Mouse (Mus musculus) layer of hippocampus, adult 11-12 months (tissue): ENCODE results near the gene Myl6.
A peak's percentile ranks its signal among the peaks of the same experiment; 100 is the strongest.

Source experiments
- DNase-seq: peaks from one replicate; pipeline ENCODE4 v3.0.0; 2022; ENCODE audit warnings: low spot score

The Myl6 gene

GRCm38 (mm10) chr10:128489785-128490184 lies 4.2 kb downstream of the Myl6 start:
- DNase-seq: no peak

GRCm38 (mm10) chr10:128489380-128489779 lies 4.6 kb downstream of the Myl6 start:
- no peak for DNase-seq

- DNase-seq: no peak
Measured at GRCm38 (mm10) chr10:128488776-128489175, 5.2 kb downstream of the Myl6 start.

- DNase-seq: no peak
Measured at GRCm38 (mm10) chr10:128487861-128488712, 5.9 kb downstream of the Myl6 start.

- no peak for DNase-seq
Measured at GRCm38 (mm10) chr10:128486370-128486769, 7.6 kb downstream of the Myl6 start.

- DNase-seq: no peak
Measured at GRCm38 (mm10) chr10:128474366-128474765, 19.6 kb downstream of the Myl6 start.

GRCm38 (mm10) chr10:128460270-128460630 lies 33.7 kb downstream of the Myl6 start:
- no peak for DNase-seq

GRCm38 (mm10) chr10:128459409-128460269 lies 34.3 kb downstream of the Myl6 start:
- DNase-seq: peak; percentile 35

- DNase-seq: peak; percentile 80
Measured at GRCm38 (mm10) chr10:128458719-128459408, 35.1 kb downstream of the Myl6 start, which contains the start of gene Smarcc2. Smarcc2 (plus strand) TSS chr10:128459248.

- DNase-seq: peak; percentile 91
Measured at GRCm38 (mm10) chr10:128458348-128458718, 35.6 kb downstream of the Myl6 start.

- no peak for DNase-seq
Measured at GRCm38 (mm10) chr10:128457676-128458075, 36.3 kb downstream of the Myl6 start.

- DNase-seq: peak; percentile 76
Measured at GRCm38 (mm10) chr10:128455280-128455679, 38.7 kb downstream of the Myl6 start.

GRCm38 (mm10) chr10:128454471-128454870 lies 39.5 kb downstream of the Myl6 start:
- DNase-seq: no peak

- no peak for DNase-seq
Measured at GRCm38 (mm10) chr10:128451014-128451413, 42.9 kb downstream of the Myl6 start.

- DNase-seq: no peak
Measured at GRCm38 (mm10) chr10:128445407-128445806, 48.5 kb downstream of the Myl6 start.

- DNase-seq: no peak
Measured at GRCm38 (mm10) chr10:128444354-128444753, 49.6 kb downstream of the Myl6 start.

GRCm38 (mm10) chr10:128442718-128443117 lies 51.2 kb downstream of the Myl6 start:
- DNase-seq: no peak

GRCm38 (mm10) chr10:128441324-128442119 lies 52.4 kb downstream of the Myl6 start:
- DNase-seq: no peak
